Mouse (Mus musculus) naive thymus-derived CD4-positive, alpha-beta T cell, adult 5 months (primary cell): ENCODE data around the gene Olfr1036. TPM values are rescaled to one million over a fixed set of nuclear protein-coding genes. Genes with fewer than 3 reads are reported as not detected.

Source experiments
- polyA plus RNA-seq: library from polyadenylated mRNA; unstranded; fragments of 100-300 nt; shearing (Covaris generic); gene quantifications from one replicate; pipeline ENCODE4 v1.2.1, GENCODE M21; 2017

Gene Olfr1036
- not detected for polyA plus RNA-seq

DNA sequence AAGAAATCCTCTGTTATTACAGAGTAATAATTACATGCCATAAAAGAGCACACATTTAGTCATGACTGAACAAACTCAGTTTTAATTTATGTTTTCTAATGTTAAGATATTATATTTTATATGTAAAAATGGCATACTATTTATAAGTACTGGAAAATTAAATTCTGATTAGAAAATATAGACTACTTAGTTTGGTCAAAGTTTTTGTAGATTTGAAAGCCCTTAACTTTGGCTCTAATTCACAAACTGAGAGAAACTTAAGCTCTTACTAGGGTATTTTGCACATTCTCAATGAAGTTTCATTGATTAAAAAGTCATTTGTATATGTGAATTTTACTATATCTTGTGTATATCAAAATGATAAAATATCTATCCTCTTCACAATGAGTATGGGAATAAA is at the start of gene Olfr1036:
Olfr1036 (plus strand) TSS at position 301 of the 400 bp plus-strand sequence.

DNA sequence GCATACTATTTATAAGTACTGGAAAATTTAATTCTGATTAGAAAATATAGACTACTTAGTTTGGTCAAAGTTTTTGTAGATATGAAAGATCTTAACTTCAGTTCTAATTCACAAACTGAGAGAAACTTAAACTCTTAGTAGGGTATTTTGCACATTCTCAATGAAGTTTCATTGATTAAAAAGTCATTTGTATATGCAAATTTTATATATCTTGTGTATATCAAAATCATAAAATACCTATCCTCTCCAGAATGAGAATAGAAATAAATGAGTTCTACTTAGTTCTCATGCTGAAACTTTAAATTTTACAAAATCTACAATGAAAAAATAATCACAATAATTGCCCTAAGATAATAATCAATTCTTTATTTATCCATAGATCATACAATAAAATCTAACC is 28.2 kb upstream of the Olfr1036 start, which contains the start of gene Olfr1034:
Olfr1034 (plus strand) TSS at position 301 of the 400 bp plus-strand sequence.

DNA sequence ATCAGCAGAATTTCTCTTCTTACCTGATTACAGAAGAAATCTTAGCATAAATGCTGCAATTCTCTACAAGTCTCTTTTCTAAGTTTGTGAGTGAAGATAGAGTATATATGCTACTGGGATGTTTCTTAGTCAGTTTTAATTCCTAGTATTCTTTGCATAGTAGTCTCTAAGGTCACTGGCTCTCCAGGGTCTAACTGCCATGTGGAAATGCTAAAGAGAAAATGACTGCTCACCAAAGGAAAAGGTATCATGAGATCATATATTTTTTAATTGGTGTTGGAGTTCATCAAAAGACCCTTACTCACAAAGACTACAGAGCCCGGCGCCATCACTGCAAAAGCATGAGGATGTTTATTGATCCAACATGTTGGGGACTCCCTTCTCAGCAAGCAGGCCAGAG is 13.5 kb downstream of the Olfr1036 start, which contains the start of gene Olfr1037:
Olfr1037 (minus strand) TSS at position 101 of the 400 bp plus-strand sequence.

Other genes with a start within 250 kb of the Olfr1036 start
- gene Olfr1019, start 228.5 kb upstream of the Olfr1036 start, polyA plus RNA-seq, result not detected
- gene Olfr1020, start 227.0 kb upstream of the Olfr1036 start, polyA plus RNA-seq, result not detected
- not detected for gene Olfr1022, start 205.4 kb upstream of the Olfr1036 start, polyA plus RNA-seq
- gene Olfr1023, start 188.4 kb upstream of the Olfr1036 start, polyA plus RNA-seq, result not detected
- not detected for gene Olfr1024, start 168.9 kb upstream of the Olfr1036 start, polyA plus RNA-seq
- not detected for gene Olfr1025-ps1, start 158.8 kb upstream of the Olfr1036 start, polyA plus RNA-seq
- gene Olfr1026, start 152.4 kb upstream of the Olfr1036 start, polyA plus RNA-seq, result not detected
- not detected for gene Olfr1028, start 123.6 kb upstream of the Olfr1036 start, polyA plus RNA-seq
- not detected for gene Olfr1029, start 100.1 kb upstream of the Olfr1036 start, polyA plus RNA-seq
- 0.15 TPM for gene Olfr1030, start 94.7 kb upstream of the Olfr1036 start, polyA plus RNA-seq
- gene Olfr1031, start 83.7 kb upstream of the Olfr1036 start, polyA plus RNA-seq, result not detected
- gene Olfr1032, start 68.5 kb upstream of the Olfr1036 start, polyA plus RNA-seq, result not detected
- 13.4 TPM for gene Olfr1033, start 53.4 kb upstream of the Olfr1036 start, polyA plus RNA-seq
- not detected for gene Olfr1034, start 28.1 kb upstream of the Olfr1036 start, polyA plus RNA-seq
- not detected for gene Olfr1037, start 13.4 kb downstream of the Olfr1036 start, polyA plus RNA-seq
- gene Olfr1039, start 61.9 kb downstream of the Olfr1036 start, polyA plus RNA-seq, result not detected
- gene Olfr1040, start 72.7 kb downstream of the Olfr1036 start, polyA plus RNA-seq, result not detected
- gene Olfr1042, start 87.8 kb downstream of the Olfr1036 start, polyA plus RNA-seq, result 0.06 TPM
- gene Olfr1043, start 93.5 kb downstream of the Olfr1036 start, polyA plus RNA-seq, result 0.37 TPM
- not detected for gene Olfr1044, start 103.8 kb downstream of the Olfr1036 start, polyA plus RNA-seq
- gene Olfr52, start 111.7 kb downstream of the Olfr1036 start, polyA plus RNA-seq, result not detected
- gene Olfr1045, start 129.0 kb downstream of the Olfr1036 start, polyA plus RNA-seq, result 0.15 TPM
- gene Olfr1046, start 145.3 kb downstream of the Olfr1036 start, polyA plus RNA-seq, result not detected
- gene Olfr1047, start 157.4 kb downstream of the Olfr1036 start, polyA plus RNA-seq, result not detected
- 0.15 TPM for gene Olfr1048, start 166.3 kb downstream of the Olfr1036 start, polyA plus RNA-seq
- gene Olfr1049, start 184.3 kb downstream of the Olfr1036 start, polyA plus RNA-seq, result not detected
- not detected for gene Olfr1051, start 205.1 kb downstream of the Olfr1036 start, polyA plus RNA-seq
- gene Olfr1052, start 218.5 kb downstream of the Olfr1036 start, polyA plus RNA-seq, result not detected
- gene Olfr1053, start 241.3 kb downstream of the Olfr1036 start, polyA plus RNA-seq, result not detected